Mouse (Mus musculus) testis, postnatal 14 days (tissue): ENCODE measurements around the gene Dhrs4.

ENCODE experiments used
- DNase-seq: peaks from one replicate; pipeline ENCODE4 v3.0.0; 2021; ENCODE audit warnings: low spot score

Gene Dhrs4

GRCm38 (mm10) chr14:55536116-55536745, 57.7 kb downstream of the Dhrs4 start:
- no peak for DNase-seq
